Mouse (Mus musculus): ENCODE measurements around the gene Shisa9. TPM values are rescaled to one million over a fixed set of nuclear protein-coding genes. Genes with fewer than 3 reads are reported as not detected.

Gene Shisa9
- polyA plus RNA-seq, 1 experiment from 2014 or later: 0.22 TPM

DNA sequence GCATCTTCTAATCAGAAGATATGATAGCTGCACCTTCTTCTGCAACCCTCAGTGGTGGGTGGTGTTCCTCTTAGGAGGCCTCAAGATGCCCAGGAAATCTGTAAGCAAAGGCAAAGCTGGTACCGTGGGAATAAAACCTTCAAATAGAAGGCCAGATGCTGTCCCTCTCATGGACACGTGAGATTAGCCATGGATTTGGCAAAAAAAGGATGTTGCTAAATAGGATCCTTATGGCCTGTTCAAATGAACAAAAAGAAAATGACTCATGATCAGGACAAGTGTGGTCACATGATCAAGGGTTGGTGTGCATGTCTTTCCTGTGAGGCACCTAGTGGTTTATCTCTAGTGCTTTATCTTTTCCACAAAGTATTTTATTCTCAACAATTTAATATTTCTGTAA is 194.1 kb downstream of the Shisa9 start:
- H3K9ac ChIP-seq (ENCODE audit: low read length): no peak overlapping the region
- H3K9me3 ChIP-seq (ENCODE audit: control insufficient read depth, low read length): no peaks in the 10 kb centered on the region
- DNase-seq (ENCODE audit: low spot score) (no peak), ATAC-seq (ENCODE audit: low FRiP score, low TSS enrichment) (no peak)
- H3K4me2 ChIP-seq (replicated peaks; ENCODE audit: low read depth): no peak overlapping the region
- TF ChIP-seq CTCF (IDR thresholded peaks at IDR 0.05; ENCODE audit: low read depth) (no peak), EP300 (optimal IDR thresholded peaks at IDR 0.05) (no peak)
- WGBS: 65% methylated on average over 2 of the region's 2 CpGs
- H3K27me3 ChIP-seq (ENCODE audit: control insufficient read depth, insufficient read depth, low read length): no peaks in the 10 kb centered on the region
- no peaks in the 10 kb centered on the region for H3K36me3 ChIP-seq (ENCODE audit: control insufficient read depth, insufficient read depth, low read length)
- no peaks in the 10 kb centered on the region for H3K4me1 ChIP-seq (replicated peaks; ENCODE audit: control insufficient read depth, insufficient read depth)
- no peak overlapping the region for H3K4me3 ChIP-seq (ENCODE audit: low read depth, low read length)
- no peak overlapping the region for H3K27ac ChIP-seq (replicated peaks)

DNA sequence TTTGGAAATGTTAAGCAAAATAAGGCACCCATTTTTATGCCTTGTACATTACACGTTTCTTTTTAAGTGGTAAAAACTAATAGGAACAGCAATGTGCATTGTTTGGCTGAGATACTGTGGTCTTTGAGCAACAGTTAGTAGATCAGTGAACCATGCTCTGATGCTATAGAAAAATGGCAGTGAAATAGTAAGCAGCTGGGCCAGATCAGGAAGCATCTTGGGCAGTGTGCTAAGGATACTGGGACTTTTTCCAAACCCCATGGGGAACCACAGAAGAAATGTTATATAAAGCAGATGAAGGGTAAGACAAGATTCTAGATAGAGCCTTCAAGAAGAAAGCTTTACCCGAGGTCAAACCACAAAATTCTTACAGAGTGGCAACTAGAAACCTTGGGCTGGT is 205.8 kb downstream of the Shisa9 start:
- H3K4me2 ChIP-seq (replicated peaks; ENCODE audit: low read depth): no peak overlapping the region
- TF ChIP-seq CTCF (IDR thresholded peaks at IDR 0.05; ENCODE audit: low read depth) (no peak), EP300 (optimal IDR thresholded peaks at IDR 0.05) (no peak)
- no peaks in the 10 kb centered on the region for H3K4me1 ChIP-seq (replicated peaks; ENCODE audit: control insufficient read depth, insufficient read depth)
- whole genome bisulfite sequencing: 71% methylated on average over 2 of the region's 2 CpGs
- DNase-seq (ENCODE audit: low spot score): no peak
- no peak overlapping the region for H3K27ac ChIP-seq (replicated peaks)
- ATAC-seq (ENCODE audit: low FRiP score, low TSS enrichment): no peak
- no peaks in the 10 kb centered on the region for H3K36me3 ChIP-seq (ENCODE audit: control insufficient read depth, insufficient read depth, low read length)
- no peak overlapping the region for H3K9ac ChIP-seq (ENCODE audit: low read length)
- no peaks in the 10 kb centered on the region for H3K27me3 ChIP-seq (ENCODE audit: control insufficient read depth, insufficient read depth, low read length)
- H3K9me3 ChIP-seq (ENCODE audit: control insufficient read depth, low read length): no peaks in the 10 kb centered on the region
- no peak overlapping the region for H3K4me3 ChIP-seq (ENCODE audit: low read depth, low read length)

GRCm38 (mm10) chr16:12196841-12197240 is 212.9 kb downstream of the Shisa9 start:
- no peak overlapping the region for H3K4me2 ChIP-seq (replicated peaks; ENCODE audit: low read depth)
- no peaks in the 10 kb centered on the region for H3K27me3 ChIP-seq (ENCODE audit: control insufficient read depth, insufficient read depth, low read length)
- no peak overlapping the region for H3K9ac ChIP-seq (ENCODE audit: low read length)
- ATAC-seq (ENCODE audit: low FRiP score, low TSS enrichment) (no peak), DNase-seq (ENCODE audit: low spot score) (no peak)
- H3K27ac ChIP-seq (replicated peaks): no peak overlapping the region
- no peaks in the 10 kb centered on the region for H3K36me3 ChIP-seq (ENCODE audit: control insufficient read depth, insufficient read depth, low read length)
- WGBS: 92% methylated on average over 4 of the region's 4 CpGs
- no peak for TF ChIP-seq CTCF (IDR thresholded peaks at IDR 0.05; ENCODE audit: low read depth)
- no peak for TF ChIP-seq EP300 (optimal IDR thresholded peaks at IDR 0.05)
- no peaks in the 10 kb centered on the region for H3K9me3 ChIP-seq (ENCODE audit: control insufficient read depth, low read length)
- no peak overlapping the region for H3K4me3 ChIP-seq (ENCODE audit: low read depth, low read length)
- no peaks in the 10 kb centered on the region for H3K4me1 ChIP-seq (replicated peaks; ENCODE audit: control insufficient read depth, insufficient read depth)

DNA sequence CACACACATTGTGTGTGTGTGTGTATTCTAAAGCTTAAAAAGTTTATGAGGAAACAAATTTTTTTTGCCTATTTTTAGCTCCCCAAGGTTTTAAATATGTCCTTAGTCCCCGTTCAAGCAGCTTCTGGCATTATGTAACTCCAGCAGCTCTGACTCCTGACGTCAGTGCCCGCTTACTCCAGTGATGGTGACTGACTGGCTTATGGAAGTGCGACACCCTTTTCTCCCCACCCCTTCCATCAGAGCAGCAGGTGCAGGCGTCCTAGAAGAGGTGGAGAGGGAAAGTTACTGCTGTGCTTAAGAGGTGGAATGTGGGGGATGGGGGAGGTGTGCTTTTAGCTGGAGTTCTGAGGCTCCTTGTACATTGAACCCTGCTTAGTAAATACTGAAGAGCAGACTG is 213.7 kb downstream of the Shisa9 start:
- Histone ChIP-seq H3K27ac (replicated peaks) (no peak overlapping the region), H3K4me3 (ENCODE audit: low read depth, low read length) (no peak overlapping the region), H3K9ac (ENCODE audit: low read length) (no peak overlapping the region), H3K36me3 (ENCODE audit: control insufficient read depth, insufficient read depth, low read length) (no peaks in the 10 kb centered on the region), H3K4me2 (replicated peaks; ENCODE audit: low read depth) (no peak overlapping the region), H3K9me3 (ENCODE audit: control insufficient read depth, low read length) (no peaks in the 10 kb centered on the region), H3K27me3 (ENCODE audit: control insufficient read depth, insufficient read depth, low read length) (no peaks in the 10 kb centered on the region), H3K4me1 (replicated peaks; ENCODE audit: control insufficient read depth, insufficient read depth) (no peaks in the 10 kb centered on the region)
- WGBS: 29% methylated on average over 5 of the region's 5 CpGs
- no peak for ATAC-seq (ENCODE audit: low FRiP score, low TSS enrichment)
- no peak for TF ChIP-seq CTCF (IDR thresholded peaks at IDR 0.05; ENCODE audit: low read depth)
- TF ChIP-seq EP300 (optimal IDR thresholded peaks at IDR 0.05): no peak
- DNase-seq (ENCODE audit: low spot score): no peak

GRCm38 (mm10) chr16:12201216-12201615 is 217.3 kb downstream of the Shisa9 start:
- DNase-seq (ENCODE audit: low spot score) (no peak), ATAC-seq (ENCODE audit: low FRiP score, low TSS enrichment) (no peak)
- no peaks in the 10 kb centered on the region for H3K36me3 ChIP-seq (ENCODE audit: control insufficient read depth, insufficient read depth, low read length)
- TF ChIP-seq CTCF (IDR thresholded peaks at IDR 0.05; ENCODE audit: low read depth): peak; percentile 82
- no peak for TF ChIP-seq EP300 (optimal IDR thresholded peaks at IDR 0.05)
- no peaks in the 10 kb centered on the region for H3K9me3 ChIP-seq (ENCODE audit: control insufficient read depth, low read length)
- H3K4me1 ChIP-seq (replicated peaks; ENCODE audit: control insufficient read depth, insufficient read depth): no peaks in the 10 kb centered on the region
- H3K4me2 ChIP-seq (replicated peaks; ENCODE audit: low read depth): no peak overlapping the region
- no peak overlapping the region for H3K4me3 ChIP-seq (ENCODE audit: low read depth, low read length)
- H3K27me3 ChIP-seq (ENCODE audit: control insufficient read depth, insufficient read depth, low read length): no peaks in the 10 kb centered on the region
- H3K27ac ChIP-seq (replicated peaks): no peak overlapping the region
- H3K9ac ChIP-seq (ENCODE audit: low read length): no peak overlapping the region
- 23% methylated on average over 3 of the region's 3 CpGs for WGBS

- TF ChIP-seq EP300 (optimal IDR thresholded peaks at IDR 0.05) (no peak), CTCF (IDR thresholded peaks at IDR 0.05; ENCODE audit: low read depth) (no peak)
Measured at GRCm38 (mm10) chr16:12202151-12202550, 218.2 kb downstream of the Shisa9 start.

More at GRCm38 (mm10) chr16:12202151-12202550, 218.2 kb downstream of the Shisa9 start:
- H3K4me2 ChIP-seq (replicated peaks; ENCODE audit: low read depth): no peak overlapping the region
- no peak for DNase-seq (ENCODE audit: low spot score)
- H3K27ac ChIP-seq (replicated peaks): no peak overlapping the region
- H3K4me1 ChIP-seq (replicated peaks; ENCODE audit: control insufficient read depth, insufficient read depth): no peaks in the 10 kb centered on the region
- WGBS: 60% methylated on average over 3 of the region's 3 CpGs
- no peaks in the 10 kb centered on the region for H3K27me3 ChIP-seq (ENCODE audit: control insufficient read depth, insufficient read depth, low read length)
- H3K9me3 ChIP-seq (ENCODE audit: control insufficient read depth, low read length): no peaks in the 10 kb centered on the region
- ATAC-seq (ENCODE audit: low FRiP score, low TSS enrichment): no peak
- H3K9ac ChIP-seq (ENCODE audit: low read length): no peak overlapping the region
- H3K36me3 ChIP-seq (ENCODE audit: control insufficient read depth, insufficient read depth, low read length): no peaks in the 10 kb centered on the region
- H3K4me3 ChIP-seq (ENCODE audit: low read depth, low read length): no peak overlapping the region

All from stomach, postnatal 0 days (tissue).